Mouse (Mus musculus) lung, postnatal 0 days (tissue): ENCODE results near the gene Wsb1.

Experiments
- CTCF ChIP-seq: IDR thresholded peaks from 2 replicates; pipeline ENCODE4 v1.5.1; 2016; ENCODE audit warnings: antibody characterized with exemption, mild to moderate bottlenecking
- EP300 ChIP-seq: IDR thresholded peaks from 2 replicates; pipeline ENCODE4 v1.6.1; 2016; ENCODE audit warnings: antibody characterized with exemption, mild to moderate bottlenecking, control low read depth

DNA sequence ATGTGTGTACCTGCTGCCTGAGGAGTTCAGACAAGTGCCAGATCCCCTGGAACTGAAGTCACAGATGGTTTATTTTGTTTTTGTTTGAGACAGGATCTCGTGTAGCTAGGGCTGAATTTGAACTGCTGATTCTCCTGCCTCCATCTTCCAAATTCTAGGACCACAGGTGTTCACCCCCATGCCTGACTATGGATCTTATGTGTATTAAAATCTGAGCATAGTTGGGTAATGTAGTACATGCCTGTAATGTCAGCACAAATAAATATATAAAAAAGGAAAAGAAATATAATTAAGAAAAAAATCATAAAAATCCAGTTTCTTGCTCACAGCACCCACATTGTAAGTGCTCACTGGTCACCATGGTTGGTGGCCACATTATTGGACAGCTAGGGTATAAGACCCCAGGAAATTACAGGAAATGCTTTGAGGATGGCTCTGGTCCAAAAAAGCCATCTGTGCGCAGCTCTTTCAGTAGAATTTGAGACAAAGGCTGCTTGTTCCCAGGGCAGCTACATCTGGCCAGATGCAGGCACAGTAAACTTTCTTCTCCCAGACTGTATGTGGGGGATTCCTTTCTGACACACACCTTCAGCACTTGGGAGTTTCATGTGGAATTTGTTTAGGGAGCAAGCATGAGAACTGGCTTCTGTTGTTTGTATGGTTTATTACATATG lies 25.4 kb upstream of the Wsb1 start:
- TF ChIP-seq CTCF: no peak
- no peak for TF ChIP-seq EP300
